Mouse (Mus musculus) left cerebral cortex, postnatal 25 days (tissue): ENCODE data around the gene Plppr1. TPM values are rescaled to one million over a fixed set of nuclear protein-coding genes. Genes with fewer than 3 reads are reported as not detected.
A peak's percentile ranks its signal among the peaks of the same experiment; 100 is the strongest.

Source experiments
- DNase-seq, 2 experiments: peaks; one replicate each; pipeline ENCODE4 v3.0.0; 2022; ENCODE audit warnings: low spot score in 2 of 2, mixed read lengths in 1 of 2
- intact Hi-C: fragments of 180-260 bp; cut with DNase I; formaldehyde crosslinking; loops from one replicate; pipeline ENCODE4 v1.15.1; 2025
- total RNA-seq, 2 experiments: library from RNA; stranded (reverse); gene quantifications; 2 replicates each; pipeline ENCODE4 v1.2.3; 2021

The Plppr1 gene
- total RNA-seq, result 10 to 100 TPM in 1 of 2 experiments, 1 to 10 TPM in 1; 8.6 to 13.9 TPM

- intact Hi-C loops, result loop anchor here (2.0 to 5.0 kb wide), 5 partner anchors 82 to 463 kb away; partner anchors contain the start of genes Mrpl50 and Zfp189
- DNase-seq, result peak; percentile 51 to 53
These were observed at the start of gene Plppr1 for GRCm38 (mm10) chr4:49059021-49059401. Gene Plppr1, plus strand, starts transcription at chr4:49059273.

GRCm38 (mm10) chr4:49016701-49017100, 42.4 kb upstream of the Plppr1 start:
- intact Hi-C loops, result no loop called here
- DNase-seq, result no peak

GRCm38 (mm10) chr4:49023221-49023620, 35.9 kb upstream of the Plppr1 start:
- no peak for DNase-seq
- intact Hi-C loops, result no loop called here

- intact Hi-C loops, result loop anchor here (5.0 kb wide), 1 partner anchor 36 kb away; no protein-coding TSS in a partner anchor
- no peak for DNase-seq
These were observed 20.8 kb upstream of the Plppr1 start for GRCm38 (mm10) chr4:49038311-49038710.

- no peak for DNase-seq
- intact Hi-C loops, result loop anchor here (5.0 kb wide), 1 partner anchor 38 kb away; no protein-coding TSS in a partner anchor
These were observed 19.2 kb upstream of the Plppr1 start for GRCm38 (mm10) chr4:49039854-49040253.

- intact Hi-C loops, result no loop called here
- DNase-seq, result no peak
These were observed 17.4 kb upstream of the Plppr1 start for GRCm38 (mm10) chr4:49041655-49042054.

GRCm38 (mm10) chr4:49050628-49051027, 8.4 kb upstream of the Plppr1 start:
- intact Hi-C loops, result no loop called here

GRCm38 (mm10) chr4:49057916-49058315, 1.2 kb upstream of the Plppr1 start:
- DNase-seq, result no peak
- intact Hi-C loops, result loop anchor here (2.0 to 5.0 kb wide), 5 partner anchors 81 to 464 kb away; partner anchors contain the start of genes Mrpl50 and Zfp189

More at GRCm38 (mm10) chr4:49050628-49051027, 8.4 kb upstream of the Plppr1 start:
- DNase-seq, result no peak

- DNase-seq, result no peak
- intact Hi-C loops, result loop anchor here (2.0 to 5.0 kb wide), 5 partner anchors 81 to 464 kb away; partner anchors contain the start of genes Mrpl50 and Zfp189
These were observed 516 bp upstream of the Plppr1 start for GRCm38 (mm10) chr4:49058557-49058956.

GRCm38 (mm10) chr4:49059402-49060381, 619 bp downstream of the Plppr1 start:
- peak; percentile 55 to 57 for DNase-seq
- intact Hi-C loops, result loop anchor here (2.0 to 5.0 kb wide), 7 partner anchors 82 to 463 kb away; partner anchors contain the start of genes Mrpl50 and Zfp189

- intact Hi-C loops, result no loop called here
These were observed 10.4 kb downstream of the Plppr1 start for GRCm38 (mm10) chr4:49069471-49069870.

GRCm38 (mm10) chr4:49072886-49073285, 13.8 kb downstream of the Plppr1 start:
- intact Hi-C loops, result no loop called here

More at GRCm38 (mm10) chr4:49069471-49069870, 10.4 kb downstream of the Plppr1 start:
- DNase-seq, result no peak

GRCm38 (mm10) chr4:49075881-49076280, 16.8 kb downstream of the Plppr1 start:
- intact Hi-C loops, result no loop called here
- DNase-seq, result peak in 1 of 2 experiments; percentile 63

More at GRCm38 (mm10) chr4:49072886-49073285, 13.8 kb downstream of the Plppr1 start:
- DNase-seq, result peak; percentile 61 to 85

- DNase-seq, result no peak
- intact Hi-C loops, result no loop called here
These were observed 20.3 kb downstream of the Plppr1 start for GRCm38 (mm10) chr4:49079399-49079798.

- no peak for DNase-seq
- intact Hi-C loops, result no loop called here
These were observed 29.1 kb downstream of the Plppr1 start for GRCm38 (mm10) chr4:49088205-49088604.

- DNase-seq, result no peak
- intact Hi-C loops, result no loop called here
These were observed 31.4 kb downstream of the Plppr1 start for GRCm38 (mm10) chr4:49090461-49090860.

GRCm38 (mm10) chr4:49099448-49099847, 40.4 kb downstream of the Plppr1 start:
- no peak for DNase-seq
- intact Hi-C loops, result no loop called here

GRCm38 (mm10) chr4:49101934-49102768, 43.1 kb downstream of the Plppr1 start:
- DNase-seq, result no peak
- intact Hi-C loops, result no loop called here

- no peak for DNase-seq
- intact Hi-C loops, result no loop called here
These were observed 43.7 kb downstream of the Plppr1 start for GRCm38 (mm10) chr4:49102769-49103193.
